Mouse (Mus musculus) neural tube, embryonic 10.5 days (tissue): Measurements from ENCODE around the gene Atn1.

ENCODE experiments used
- DNase-seq: peaks from one replicate; pipeline ENCODE4 v3.0.0-alpha.2; 2017; ENCODE audit warnings: low spot score; ENCODE audit errors: extremely low spot score

Gene Atn1

DNA sequence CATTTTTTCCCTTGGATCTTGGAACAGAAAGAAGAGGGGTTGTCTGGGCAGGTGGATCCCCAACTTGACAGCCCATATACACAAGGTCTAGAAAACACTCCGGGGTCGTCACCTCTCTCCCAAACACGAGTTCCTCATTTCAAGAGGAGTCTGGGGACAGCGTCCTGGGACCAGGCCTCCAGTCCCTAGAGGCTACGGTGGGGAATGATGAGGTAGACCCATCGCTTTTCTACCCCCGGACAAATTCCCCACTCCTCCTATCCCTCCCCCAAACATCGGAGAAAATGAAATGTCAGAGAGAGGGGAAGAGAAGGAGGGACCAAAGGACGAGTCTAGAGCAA lies 12.3 kb upstream of the Atn1 start:
- no peak for DNase-seq

DNA sequence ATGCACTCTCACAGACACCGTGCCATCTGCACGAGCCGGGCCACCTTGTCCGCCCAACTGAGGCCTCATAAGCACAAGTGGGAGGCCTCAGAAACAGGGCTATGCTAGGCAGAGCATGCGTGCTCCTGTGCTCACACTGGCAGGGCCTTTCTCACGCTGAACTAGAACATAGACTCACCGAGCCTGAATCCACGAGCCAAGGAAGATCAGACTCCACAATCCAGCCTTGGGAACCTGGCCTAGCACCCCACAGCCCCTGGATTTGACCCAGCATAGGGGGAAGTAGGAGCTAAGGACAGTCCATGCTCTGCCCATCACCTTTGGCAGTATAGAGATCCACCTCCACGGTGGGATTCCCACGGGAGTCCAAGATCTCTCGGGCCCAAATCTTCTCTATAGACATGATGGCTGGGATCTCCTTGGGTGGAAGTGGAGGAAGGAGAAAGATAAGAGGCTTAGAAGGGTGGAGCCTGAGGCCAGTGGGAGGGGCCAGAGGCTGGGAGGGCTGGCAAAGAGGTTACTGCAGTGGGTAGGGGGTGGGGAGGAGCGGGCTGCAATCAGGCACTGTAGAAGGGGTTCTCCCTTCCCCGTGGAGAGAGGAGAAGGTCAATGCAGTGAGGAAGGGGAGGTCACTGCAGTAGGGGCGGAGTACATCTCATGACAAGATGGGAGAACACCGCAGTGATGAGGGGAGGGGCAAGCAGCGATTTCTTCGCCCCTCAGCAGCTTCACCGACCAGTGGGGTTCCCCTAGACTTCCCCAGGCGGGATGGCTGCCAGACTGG lies 11.8 kb upstream of the Atn1 start:
- no peak for DNase-seq

GRCm38 (mm10) chr6:124767536-124767919 lies 11.2 kb upstream of the Atn1 start:
- no peak for DNase-seq

GRCm38 (mm10) chr6:124765951-124766350 lies 9.6 kb upstream of the Atn1 start:
- DNase-seq, result no peak

- DNase-seq, result peak; percentile 85
These were observed 2.9 kb upstream of the Atn1 start for GRCm38 (mm10) chr6:124759259-124759658.

- DNase-seq, result no peak
These were observed 2.5 kb upstream of the Atn1 start for GRCm38 (mm10) chr6:124758849-124759232.

DNA sequence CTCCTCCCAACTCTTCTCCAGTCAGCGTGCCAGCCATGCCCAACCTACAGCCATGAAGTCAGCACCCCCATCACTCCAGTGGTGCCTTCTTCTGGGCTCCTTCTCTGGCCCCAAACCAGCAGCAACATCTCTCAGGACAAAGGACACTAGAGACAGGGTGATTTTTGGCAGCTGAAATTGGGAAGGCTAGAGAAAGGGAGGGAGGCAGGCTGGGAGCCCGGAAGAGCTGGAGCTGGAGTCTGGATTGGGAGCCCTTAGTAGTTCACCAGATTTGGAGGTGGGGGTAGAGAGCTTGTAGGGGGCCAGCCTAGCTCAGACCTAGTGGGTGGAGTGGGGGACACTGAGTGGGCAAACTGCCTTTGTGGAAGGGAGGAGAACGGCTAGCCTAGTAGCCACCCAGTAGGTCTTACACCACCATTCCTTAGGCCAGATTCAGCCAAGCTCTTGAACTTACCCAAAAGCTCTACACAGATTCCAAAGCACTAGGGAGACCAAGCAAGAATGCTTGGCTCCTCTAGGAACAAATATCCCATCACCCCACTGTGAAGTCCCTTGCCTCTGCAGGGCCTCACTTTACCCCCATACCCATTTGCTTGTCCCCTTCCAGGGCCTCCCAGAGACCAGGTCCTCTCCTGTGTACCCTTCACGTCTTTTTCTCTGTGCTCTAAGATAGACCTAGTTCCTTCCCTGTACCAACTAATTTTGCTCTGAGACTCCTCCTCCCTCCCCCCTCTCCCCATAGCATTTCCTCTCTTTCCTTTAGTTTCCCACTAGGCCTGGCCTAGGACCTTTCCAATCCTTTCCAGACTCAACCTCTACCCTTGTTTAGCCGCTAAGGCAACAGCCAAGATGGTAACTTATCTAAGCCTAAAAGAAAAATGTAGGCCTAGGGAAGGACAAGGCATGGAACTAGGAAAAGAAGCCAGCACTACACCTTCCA lies 1.9 kb upstream of the Atn1 start:
- no peak for DNase-seq

GRCm38 (mm10) chr6:124757351-124757880 lies 1.1 kb upstream of the Atn1 start:
- no peak for DNase-seq

- peak; percentile 87 for DNase-seq
These were observed 477 bp upstream of the Atn1 start for GRCm38 (mm10) chr6:124756652-124757350.

GRCm38 (mm10) chr6:124755306-124755705 lies 1.0 kb downstream of the Atn1 start:
- DNase-seq, result no peak

DNA sequence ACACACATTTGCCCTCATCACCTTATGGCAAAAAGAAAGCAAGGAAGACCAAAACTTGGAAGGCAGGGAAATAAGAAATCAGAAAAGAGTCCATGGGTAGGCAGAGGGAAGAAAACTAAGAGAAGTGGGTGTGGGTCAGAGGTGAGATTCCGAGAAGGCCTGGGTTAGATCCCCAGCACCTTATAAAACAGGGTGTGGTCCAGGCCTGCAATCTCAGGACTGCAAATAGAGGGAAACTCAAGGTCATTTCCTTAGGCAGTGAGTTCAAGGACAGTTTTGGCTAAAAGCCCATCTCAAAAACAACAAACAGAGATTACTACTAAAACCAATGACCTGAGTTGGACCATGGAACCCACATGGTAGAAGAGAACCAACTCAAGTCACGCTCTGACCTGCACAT lies 2.5 kb downstream of the Atn1 start:
- DNase-seq, result no peak

DNA sequence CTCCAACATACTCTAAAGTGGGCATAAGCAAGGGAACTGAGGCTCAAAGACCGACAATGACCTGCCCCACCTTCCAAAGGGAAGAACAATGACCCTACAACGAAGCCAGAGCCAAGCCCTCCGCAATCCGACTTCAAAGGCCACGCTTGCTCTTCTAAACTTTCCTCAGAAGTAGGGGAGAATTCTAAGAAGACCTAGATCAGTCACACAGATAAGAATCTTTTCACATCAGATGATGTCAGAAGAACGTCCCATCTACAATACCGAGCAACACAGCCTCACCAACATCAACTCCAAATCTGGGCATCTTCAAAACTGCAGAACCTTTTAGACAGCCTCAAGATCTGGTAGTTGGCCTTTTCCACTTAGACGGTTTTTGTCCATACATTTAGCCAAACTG lies 5.9 kb downstream of the Atn1 start:
- DNase-seq, result no peak

GRCm38 (mm10) chr6:124746654-124747632 lies 9.4 kb downstream of the Atn1 start:
- no peak for DNase-seq

DNA sequence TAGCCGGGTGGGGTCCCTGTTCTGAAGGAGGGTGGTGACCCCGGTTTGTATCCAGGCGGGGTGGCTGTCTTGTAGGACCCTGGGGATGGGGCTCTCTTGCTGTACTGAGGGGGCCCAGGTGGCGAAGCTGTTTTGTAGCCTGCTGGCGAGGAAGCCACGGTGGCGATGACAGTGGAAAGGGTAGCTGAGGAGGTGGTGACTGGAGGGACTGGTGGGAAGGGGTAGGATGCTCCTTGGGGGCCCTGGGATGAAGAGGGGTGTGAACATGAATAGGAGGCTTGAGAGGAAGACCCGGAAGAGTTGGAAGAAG lies 10.1 kb downstream of the Atn1 start:
- no peak for DNase-seq

- peak; percentile 93 for DNase-seq
These were observed 10.6 kb downstream of the Atn1 start for GRCm38 (mm10) chr6:124745490-124746295.

DNA sequence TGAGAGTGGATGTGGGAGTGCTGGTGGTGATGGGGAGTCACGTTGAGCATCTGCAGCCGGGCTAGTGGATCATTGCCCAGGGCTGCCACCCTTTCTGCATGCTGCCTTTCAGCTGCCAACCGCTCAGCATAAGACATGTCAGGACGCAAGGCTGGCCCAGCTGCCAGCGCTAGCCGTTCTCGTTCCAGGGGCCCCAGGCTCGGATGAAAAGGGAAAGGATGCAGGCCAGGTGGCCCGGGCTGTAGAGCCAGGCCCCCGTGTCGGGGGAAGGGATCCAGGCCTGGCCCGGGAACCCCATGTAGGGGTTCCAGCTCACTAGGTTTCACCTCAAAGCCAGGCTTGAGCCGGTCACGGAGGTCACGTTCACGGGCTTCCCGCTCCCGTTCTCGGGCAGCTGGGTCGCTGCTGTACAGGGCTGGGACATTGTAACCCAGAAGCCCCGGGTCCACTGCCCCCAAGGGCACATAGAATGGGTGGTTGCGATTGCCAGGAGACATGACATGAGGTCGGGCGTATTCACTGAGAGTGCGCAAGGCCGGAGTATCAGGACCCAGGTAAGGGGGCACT lies 11.5 kb downstream of the Atn1 start:
- no peak for DNase-seq

- no peak for DNase-seq
These were observed 12.7 kb downstream of the Atn1 start for GRCm38 (mm10) chr6:124743647-124744046.

GRCm38 (mm10) chr6:124742839-124743514 lies 13.3 kb downstream of the Atn1 start:
- DNase-seq, result no peak

GRCm38 (mm10) chr6:124741842-124742241 lies 14.5 kb downstream of the Atn1 start:
- no peak for DNase-seq
